In the genomic region with DNA sequence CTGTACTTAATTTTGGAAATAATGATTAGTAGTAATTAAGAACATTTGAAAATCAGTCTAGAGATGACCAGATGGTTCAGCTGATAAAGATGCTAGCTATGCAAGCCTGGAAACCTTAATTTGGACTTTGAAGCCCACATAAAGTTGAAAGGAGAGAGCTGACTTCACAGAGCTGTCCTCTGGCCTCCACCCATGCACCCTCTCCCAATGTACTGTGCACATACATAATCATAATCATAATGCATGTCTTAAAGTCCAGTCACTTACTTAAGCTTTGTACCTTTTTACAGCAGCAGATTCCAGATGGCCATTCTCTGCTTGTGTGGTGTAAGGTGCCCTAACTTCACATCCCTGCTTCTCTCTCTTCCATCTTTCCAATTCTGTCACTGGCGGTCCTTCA, we compare ENCODE assay signal across 28 mouse cellular contexts.
"Had no signal": no experiment of that assay in that cellular context is flagged by ENCODE, and none has a peak within 500 bp of the region (broad histone marks: within the 10 kb centered on the region; RNA-seq: fewer than 3 reads in every experiment).

No protein-coding gene starts in this region.

- H3K36me3 ChIP-seq: embryonic facial prominence, embryonic 12.5 days; embryonic facial prominence, embryonic 13.5 days; embryonic facial prominence, embryonic 15.5 days; forebrain, embryonic 12.5 days; forebrain, embryonic 15.5 days had no signal

- H3K4me3 ChIP-seq: embryonic facial prominence, embryonic 10.5 days; embryonic facial prominence, embryonic 12.5 days; embryonic facial prominence, embryonic 13.5 days; embryonic facial prominence, embryonic 15.5 days; erythroblast, embryonic 14.5 days; forebrain, embryonic 10.5 days; forebrain, embryonic 12.5 days; forebrain, embryonic 13.5 days; forebrain, embryonic 15.5 days; gastrocnemius, adult 2 months had no signal

- H3K4me1 ChIP-seq: embryonic facial prominence, embryonic 10.5 days; embryonic facial prominence, embryonic 12.5 days; forebrain, embryonic 10.5 days had no signal

- H3K27ac ChIP-seq: embryonic facial prominence, embryonic 10.5 days; embryonic facial prominence, embryonic 12.5 days; embryonic facial prominence, embryonic 13.5 days; embryonic facial prominence, embryonic 15.5 days; forebrain, embryonic 10.5 days; forebrain, embryonic 12.5 days; forebrain, embryonic 13.5 days; forebrain, embryonic 15.5 days; gastrocnemius, adult 2 months had no signal

- H3K9ac ChIP-seq: embryonic facial prominence, embryonic 12.5 days; embryonic facial prominence, embryonic 13.5 days; embryonic facial prominence, embryonic 15.5 days; forebrain, embryonic 12.5 days; forebrain, embryonic 13.5 days; forebrain, embryonic 15.5 days; forebrain, postnatal 0 days had no signal

- H3K4me2 ChIP-seq: embryonic facial prominence, embryonic 12.5 days; embryonic facial prominence, embryonic 13.5 days; embryonic facial prominence, embryonic 15.5 days; forebrain, embryonic 12.5 days; forebrain, embryonic 13.5 days; forebrain, embryonic 15.5 days had no signal

- H3K27me3 ChIP-seq: embryonic facial prominence, embryonic 12.5 days; embryonic facial prominence, embryonic 13.5 days; embryonic facial prominence, embryonic 15.5 days; forebrain, embryonic 12.5 days; forebrain, embryonic 13.5 days; forebrain, embryonic 15.5 days had no signal

- DNase-seq: cerebellum, adult 18-20 months; cerebellum, adult 2 months; cerebellum, adult 8-10 months; cerebellum, adult 9-10 months; cerebellum, adult 9-11 months; cerebellum, postnatal 10 days; cerebellum, postnatal 14 days; cerebellum, postnatal 25 days; cerebellum, postnatal 36 days; embryo, embryonic 11 days; forebrain, postnatal 0 days; gastrocnemius, adult 2 months; gastrocnemius, postnatal 10 days; gastrocnemius, postnatal 14 days; gastrocnemius, postnatal 25 days; gastrocnemius, postnatal 36 days; heart, adult 11 months had no signal

- ATAC-seq: forebrain, embryonic 13.5 days; forebrain, embryonic 14.5 days; forebrain, embryonic 15.5 days; forebrain, embryonic 16.5 days; forebrain, postnatal 0 days had no signal

- H3K9me3 ChIP-seq: embryonic facial prominence, embryonic 10.5 days; embryonic facial prominence, embryonic 12.5 days; embryonic facial prominence, embryonic 13.5 days; embryonic facial prominence, embryonic 15.5 days; forebrain, embryonic 12.5 days; forebrain, embryonic 13.5 days; forebrain, embryonic 15.5 days had no signal
